Mouse (Mus musculus) thymus, adult 2 months (tissue): ENCODE results near the gene Msh6. TPM values are rescaled to one million over a fixed set of nuclear protein-coding genes. Genes with fewer than 3 reads are reported as not detected.
"Not testable (repeated sequence)": the region's sequence is repeated elsewhere in the genome, so short reads cannot be mapped to it uniquely, and the experiment has no call there.

Source experiments
- DNase-seq: peaks from one replicate; pipeline ENCODE4 v3.0.0; 2021
- H3K27ac ChIP-seq: fragments of 200-500 bp; 2 replicates; pipeline ENCODE4 v1.5.1; 2012; ENCODE audit warnings: low read length, control low read depth; ENCODE audit not compliant: control insufficient read depth, insufficient read depth
- H3K27me3 ChIP-seq: fragments of 200-500 bp; 2 replicates; pipeline ENCODE4 v1.6.1; 2012; ENCODE audit warnings: mild to moderate bottlenecking, low read length, moderate library complexity, mixed read lengths; ENCODE audit not compliant: control insufficient read depth, insufficient read depth
- H3K36me3 ChIP-seq: fragments of 200-500 bp; 2 replicates; pipeline ENCODE4 v1.6.1; 2012; ENCODE audit warnings: mild to moderate bottlenecking, low read length, moderate library complexity; ENCODE audit not compliant: control insufficient read depth, insufficient read depth
- H3K4me1 ChIP-seq: fragments of 200-500 bp; replicated peaks from 2 replicates; pipeline ENCODE4 v1.6.1; 2012; ENCODE audit warnings: low read length; ENCODE audit not compliant: control insufficient read depth, insufficient read depth
- H3K4me3 ChIP-seq: fragments of 200-500 bp; 2 replicates; pipeline ENCODE4 v1.5.1; 2012; ENCODE audit warnings: mild to moderate bottlenecking, low read length, control low read depth, moderate library complexity; ENCODE audit not compliant: control insufficient read depth, insufficient read depth
- CTCF ChIP-seq: fragments of 200-500 bp; IDR thresholded peaks from 2 replicates; pipeline ENCODE4 v1.5.1; 2012; ENCODE audit warnings: mild to moderate bottlenecking, control low read depth, low read length, moderate library complexity, borderline replicate concordance; ENCODE audit not compliant: control insufficient read depth, poor library complexity, insufficient read depth; ENCODE audit errors: extremely low read depth
- POLR2A ChIP-seq: fragments of 200-500 bp; IDR thresholded peaks from 2 replicates; pipeline ENCODE4 v1.6.1; 2012; ENCODE audit warnings: mild to moderate bottlenecking, low read length, control low read depth, moderate library complexity; ENCODE audit not compliant: control insufficient read depth, poor library complexity, insufficient read depth; ENCODE audit errors: extremely low read depth
- WGBS: fragments of 180-500 bp; shearing (Covaris S2); methylation state at CpG from one replicate; pipeline ENCODE4 v1.1.7; 2018; 5-methylcytosine and 5-hydroxymethylcytosine counted together
- polyA plus RNA-seq: library from polyadenylated mRNA; depleted of rRNA; stranded (reverse); fragments of >200 nt; gene quantifications from 2 replicates; pipeline ENCODE4 v1.2.3, GENCODE M21; 2012

Gene Msh6
- polyA plus RNA-seq, 1 experiment, result 24.0 TPM

- no peak overlapping the region for H3K4me3 ChIP-seq
- no peaks in the 10 kb centered on the region for H3K36me3 ChIP-seq
- 57% methylated on average over 8 of the region's 8 CpGs for WGBS
- H3K4me1 ChIP-seq, result no peaks in the 10 kb centered on the region
- no peak for DNase-seq
- H3K27ac ChIP-seq, result no peak overlapping the region
- H3K27me3 ChIP-seq, result no peaks in the 10 kb centered on the region
- TF ChIP-seq POLR2A (no peak), CTCF (peak; percentile 61; the same call in 1 of the 2 replicates)
These were observed 16.6 kb upstream of the Msh6 start for GRCm38 (mm10) chr17:87958283-87958682.

- H3K4me3 ChIP-seq, H3K27ac ChIP-seq, H3K27me3 ChIP-seq, H3K4me1 ChIP-seq, DNase-seq, H3K36me3 ChIP-seq: not testable (repeated sequence)
- 98% methylated on average over 11 of the region's 11 CpGs for WGBS
These were observed 15.5 kb upstream of the Msh6 start for GRCm38 (mm10) chr17:87959406-87959805.

- not testable (repeated sequence) for DNase-seq, H3K27ac ChIP-seq, H3K36me3 ChIP-seq, H3K4me3 ChIP-seq, H3K4me1 ChIP-seq, H3K27me3 ChIP-seq
- WGBS, result 93% methylated on average over 5 of the region's 5 CpGs
These were observed 14.9 kb upstream of the Msh6 start for GRCm38 (mm10) chr17:87959931-87960330.

- DNase-seq, result no peak
- H3K27me3 ChIP-seq, result no peaks in the 10 kb centered on the region
- WGBS, result 97% methylated on average over 14 of the region's 14 CpGs
- H3K4me3 ChIP-seq, result no peak overlapping the region
- no peaks in the 10 kb centered on the region for H3K36me3 ChIP-seq
- no peak for TF ChIP-seq POLR2A
- TF ChIP-seq CTCF, result no peak
- H3K27ac ChIP-seq, result no peak overlapping the region
- H3K4me1 ChIP-seq, result no peaks in the 10 kb centered on the region; the same call in 1 of the 2 replicates
These were observed 11.5 kb upstream of the Msh6 start for GRCm38 (mm10) chr17:87963081-87964075.

- DNase-seq, H3K27ac ChIP-seq, H3K4me3 ChIP-seq, H3K36me3 ChIP-seq, H3K27me3 ChIP-seq: not testable (repeated sequence)
- 77% methylated on average over 7 of the region's 8 CpGs for WGBS
- TF ChIP-seq CTCF, result peak; percentile 30; the same call in 1 of the 2 replicates
- peaks cover 16% of the 10 kb centered on the region for H3K4me1 ChIP-seq
These were observed 6.4 kb upstream of the Msh6 start for GRCm38 (mm10) chr17:87968483-87968926.

GRCm38 (mm10) chr17:87971696-87972591 is 2.9 kb upstream of the Msh6 start:
- H3K36me3 ChIP-seq, H3K27me3 ChIP-seq, DNase-seq, H3K4me3 ChIP-seq: not testable (repeated sequence)
- Histone ChIP-seq H3K4me1 (peaks cover 24% of the 10 kb centered on the region), H3K27ac (peak overlapping the region; percentile 19; the same call in 1 of the 2 replicates)
- WGBS, result 65% methylated on average over 15 of the region's 15 CpGs

GRCm38 (mm10) chr17:87972856-87973255 is 2.0 kb upstream of the Msh6 start:
- H3K4me3 ChIP-seq, result no peak overlapping the region
- H3K36me3 ChIP-seq, result no peaks in the 10 kb centered on the region
- 94% methylated on average over 5 of the region's 5 CpGs for WGBS
- peaks cover 27% of the 10 kb centered on the region for H3K4me1 ChIP-seq
- no peaks in the 10 kb centered on the region for H3K27me3 ChIP-seq
- DNase-seq, result no peak
- peak overlapping the region; percentile 76 for H3K27ac ChIP-seq
- TF ChIP-seq POLR2A (no peak), CTCF (no peak)
